Mouse (Mus musculus) E14TG2a.4 (cell line): ENCODE results near the gene Zbtb20.

ENCODE experiments used
- H3K27me3 ChIP-seq: 2 replicates; pipeline ENCODE4 v1.6.1; 2014; ENCODE audit warnings: low read length, control low read depth; ENCODE audit not compliant: insufficient read depth
- H3K36me3 ChIP-seq: 2 replicates; pipeline ENCODE4 v1.6.1; 2014; ENCODE audit warnings: low read length, control low read depth; ENCODE audit not compliant: insufficient read depth
- H3K4me1 ChIP-seq: replicated peaks from 2 replicates; pipeline ENCODE4 v1.6.1; 2014; ENCODE audit warnings: low read depth, low read length, control low read depth
- H3K4me3 ChIP-seq: replicated peaks from 2 replicates; pipeline ENCODE4 v1.5.1; 2014; ENCODE audit warnings: mild to moderate bottlenecking, low read length
- H3K9me3 ChIP-seq: 2 replicates; pipeline ENCODE4 v1.6.1; 2014; ENCODE audit warnings: low read length, control low read depth
- CTCF ChIP-seq: conservative IDR thresholded peaks from 2 replicates; pipeline ENCODE4 v1.5.1; 2014; ENCODE audit warnings: low read length
- NANOG ChIP-seq: IDR thresholded peaks from 2 replicates; pipeline ENCODE4 v1.6.1; 2014; ENCODE audit warnings: borderline replicate concordance, low read length, mixed read lengths
- POU5F1 ChIP-seq: IDR thresholded peaks from 2 replicates; pipeline ENCODE4 v1.6.1; 2014; ENCODE audit warnings: low read length, borderline replicate concordance

Gene Zbtb20

DNA sequence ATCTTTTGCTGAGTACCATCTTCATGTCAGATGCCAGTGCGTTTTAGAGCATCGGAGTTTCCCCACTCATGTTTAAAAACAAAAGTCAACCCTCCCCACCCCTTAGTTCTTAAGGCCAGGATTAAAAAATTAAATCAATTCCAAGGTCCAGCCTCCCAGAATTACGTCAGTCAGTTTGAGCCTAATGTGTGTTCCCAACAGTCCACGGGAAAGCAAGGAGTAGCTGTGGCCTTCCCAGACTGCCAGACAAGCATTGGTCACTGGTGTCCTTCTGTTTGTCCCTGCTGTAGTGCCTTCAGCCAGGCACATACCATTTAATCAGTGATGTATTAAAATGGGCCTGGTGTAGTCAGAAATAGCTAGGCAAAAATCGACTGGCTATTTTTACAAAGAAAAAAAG lies 673.1 kb downstream of the Zbtb20 start:
- H3K27me3 ChIP-seq: 0 out of 2 replicates have a peak, but pooled peaks cover 2% of the 10 kb centered on the region
- no peak for TF ChIP-seq POU5F1
- no peak for TF ChIP-seq NANOG
- no peak for TF ChIP-seq CTCF
- H3K9me3 ChIP-seq: no peaks in the 10 kb centered on the region
- H3K4me1 ChIP-seq: peaks cover 46% of the 10 kb centered on the region
- H3K36me3 ChIP-seq: no peaks in the 10 kb centered on the region
- no peak overlapping the region for H3K4me3 ChIP-seq

DNA sequence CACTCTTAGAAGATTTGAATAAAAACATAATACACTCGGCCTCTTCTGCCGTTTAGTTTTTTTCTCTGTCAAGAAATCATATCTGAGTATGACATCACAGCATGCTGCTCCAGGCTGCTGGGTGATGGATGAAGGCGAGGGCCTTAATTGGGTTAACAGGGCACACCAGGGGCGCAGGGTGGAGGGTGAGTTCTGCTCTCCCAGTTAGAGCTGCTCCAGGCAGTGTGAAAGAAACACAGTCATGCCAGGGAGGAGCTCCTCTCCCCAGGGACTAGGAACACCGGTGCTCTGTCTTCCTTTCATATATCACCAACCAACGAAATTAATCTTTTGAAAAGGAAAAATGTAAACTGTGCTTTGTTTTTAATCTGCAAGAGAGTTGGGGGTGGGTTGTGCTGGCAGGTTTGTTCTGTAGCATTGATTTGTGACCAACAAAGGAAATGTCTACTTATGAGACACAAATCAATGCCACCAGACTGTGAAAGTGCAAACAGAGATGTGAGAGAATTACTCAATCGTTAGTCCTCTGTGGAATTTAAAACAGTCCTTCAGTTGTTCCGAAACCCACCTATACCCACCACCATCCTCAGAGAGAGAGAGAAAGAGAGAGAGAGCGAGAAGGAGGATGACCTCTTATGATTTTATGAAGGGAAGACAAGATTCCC lies 673.9 kb downstream of the Zbtb20 start:
- H3K4me3 ChIP-seq: no peak overlapping the region
- peaks cover 44% of the 10 kb centered on the region for H3K4me1 ChIP-seq
- TF ChIP-seq CTCF: no peak
- TF ChIP-seq NANOG: no peak
- TF ChIP-seq POU5F1: no peak
- H3K36me3 ChIP-seq: no peaks in the 10 kb centered on the region
- 0 out of 2 replicates have a peak, but pooled peaks cover 2% of the 10 kb centered on the region for H3K27me3 ChIP-seq
- H3K9me3 ChIP-seq: no peaks in the 10 kb centered on the region

DNA sequence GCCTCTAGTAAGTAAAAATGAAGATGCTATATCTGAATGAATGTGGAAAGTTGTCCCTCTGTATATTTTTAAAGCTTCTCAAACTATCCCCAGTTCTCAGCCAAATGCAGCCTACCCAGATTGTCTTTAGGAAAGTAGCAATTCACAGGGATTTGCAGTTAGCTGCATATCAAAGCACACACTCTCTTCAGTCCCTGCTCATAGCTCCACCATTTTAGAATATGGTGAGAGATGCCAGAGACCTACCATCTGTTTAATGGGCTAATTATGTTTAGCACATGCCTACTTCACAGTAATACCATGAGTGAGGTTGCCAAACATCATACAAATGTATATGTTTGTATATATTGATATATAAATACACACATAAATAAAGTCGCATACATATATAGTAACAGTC lies 676.8 kb downstream of the Zbtb20 start:
- H3K4me3 ChIP-seq: no peak overlapping the region
- no peak for TF ChIP-seq NANOG
- H3K4me1 ChIP-seq: peaks cover 15% of the 10 kb centered on the region
- H3K9me3 ChIP-seq: no peaks in the 10 kb centered on the region
- H3K36me3 ChIP-seq: no peaks in the 10 kb centered on the region
- H3K27me3 ChIP-seq: 0 out of 2 replicates have a peak, but pooled peaks cover 2% of the 10 kb centered on the region

DNA sequence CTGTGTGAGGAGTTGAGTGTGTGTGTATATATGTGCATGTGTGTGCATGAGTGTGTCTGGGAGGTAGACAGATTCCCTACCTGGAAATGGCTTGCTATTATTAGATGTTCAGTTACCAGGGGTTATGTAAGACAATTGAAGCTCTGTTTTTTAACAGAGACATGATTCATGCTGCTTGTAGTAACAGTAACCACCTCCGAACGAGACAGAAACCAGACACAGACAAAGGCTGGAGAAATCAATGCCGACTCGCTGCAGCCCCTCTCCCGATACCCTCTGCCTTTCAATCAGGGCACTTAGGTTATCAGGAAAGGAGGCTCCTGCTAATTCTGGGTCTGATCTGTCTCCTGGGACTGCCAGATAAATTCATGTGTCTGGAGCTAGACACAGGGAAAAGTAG lies 681.7 kb downstream of the Zbtb20 start:
- H3K27me3 ChIP-seq: no peaks in the 10 kb centered on the region
- no peaks in the 10 kb centered on the region for H3K4me1 ChIP-seq
- H3K36me3 ChIP-seq: no peaks in the 10 kb centered on the region
- no peak for TF ChIP-seq NANOG
- TF ChIP-seq POU5F1: no peak
- no peak for TF ChIP-seq CTCF
- H3K4me3 ChIP-seq: no peak overlapping the region
- H3K9me3 ChIP-seq: 0 out of 2 replicates have a peak, but pooled peaks cover 7% of the 10 kb centered on the region

DNA sequence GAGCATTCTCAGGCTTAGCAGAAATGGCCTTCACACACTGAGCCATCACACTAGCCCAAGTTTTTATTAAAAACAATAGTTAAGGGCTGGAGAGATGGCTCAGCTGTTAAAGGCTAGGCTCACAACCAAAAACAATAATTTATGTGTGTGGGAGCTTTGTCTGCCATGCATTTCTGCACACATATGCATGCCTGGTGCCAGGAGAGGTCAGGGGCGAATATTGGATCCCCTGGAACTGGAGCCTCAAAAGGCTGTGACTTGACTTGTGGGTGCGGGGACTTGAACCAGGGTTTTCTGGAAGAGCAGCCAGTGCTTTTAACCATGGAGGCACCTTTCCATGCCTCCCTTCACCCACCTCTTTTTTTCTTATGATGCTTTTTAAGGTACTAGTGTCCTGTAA lies 685.6 kb downstream of the Zbtb20 start:
- Histone ChIP-seq H3K9me3 (0 out of 2 replicates have a peak, but pooled peaks cover 7% of the 10 kb centered on the region), H3K36me3 (no peaks in the 10 kb centered on the region), H3K4me3 (no peak overlapping the region), H3K27me3 (no peaks in the 10 kb centered on the region), H3K4me1 (no peaks in the 10 kb centered on the region)
- TF ChIP-seq POU5F1 (no peak), NANOG (no peak), CTCF (no peak)

DNA sequence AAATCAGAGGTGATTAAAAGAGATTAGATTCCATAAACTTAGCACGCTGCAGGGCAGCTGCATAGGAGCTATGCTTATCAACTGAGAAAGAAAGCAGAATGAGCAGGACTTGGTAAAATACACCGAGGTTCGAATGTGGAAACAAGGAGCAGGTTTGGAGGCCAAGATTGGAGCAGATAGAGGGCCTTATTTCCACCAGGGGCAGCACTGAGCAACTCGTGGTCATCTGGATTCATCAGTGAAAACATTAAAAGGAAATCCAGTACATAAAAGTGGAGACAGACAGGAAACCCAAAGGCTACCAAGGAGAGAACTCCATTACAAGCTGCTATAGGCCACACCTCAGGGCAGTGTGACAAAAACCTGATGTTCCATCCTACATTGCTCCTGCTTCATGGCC lies 686.3 kb downstream of the Zbtb20 start:
- H3K4me1 ChIP-seq: no peaks in the 10 kb centered on the region
- H3K9me3 ChIP-seq: 0 out of 2 replicates have a peak, but pooled peaks cover 7% of the 10 kb centered on the region
- TF ChIP-seq CTCF: peak; percentile 42; the same call in 1 of the 2 replicates
- TF ChIP-seq POU5F1: no peak
- H3K36me3 ChIP-seq: no peaks in the 10 kb centered on the region
- H3K4me3 ChIP-seq: no peak overlapping the region
- H3K27me3 ChIP-seq: no peaks in the 10 kb centered on the region

DNA sequence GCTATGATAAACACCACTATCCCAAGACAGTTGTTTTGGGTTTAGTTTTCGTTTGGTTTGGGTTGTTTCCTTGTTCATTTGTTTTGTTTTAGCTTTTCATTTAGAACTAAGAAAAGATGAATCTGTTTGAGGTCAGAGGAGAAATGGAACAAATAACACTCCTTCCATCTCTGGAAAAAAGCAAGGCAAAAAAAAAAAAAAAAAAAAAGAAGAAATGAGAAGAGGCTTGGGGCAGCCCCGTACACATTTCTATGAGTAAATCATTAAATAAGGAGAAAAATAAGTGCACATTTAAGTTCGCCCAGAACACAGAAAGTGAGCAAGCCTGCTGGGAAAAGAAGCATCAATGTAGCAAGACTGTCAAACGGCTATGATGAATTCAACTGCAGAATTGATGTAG lies 690.2 kb downstream of the Zbtb20 start:
- peaks cover 3% of the 10 kb centered on the region; the same call in 1 of the 2 replicates for H3K27me3 ChIP-seq
- no peaks in the 10 kb centered on the region for H3K4me1 ChIP-seq
- no peaks in the 10 kb centered on the region for H3K36me3 ChIP-seq
- H3K9me3 ChIP-seq: 0 out of 2 replicates have a peak, but pooled peaks cover 7% of the 10 kb centered on the region
- TF ChIP-seq POU5F1: no peak
- H3K4me3 ChIP-seq: no peak overlapping the region

DNA sequence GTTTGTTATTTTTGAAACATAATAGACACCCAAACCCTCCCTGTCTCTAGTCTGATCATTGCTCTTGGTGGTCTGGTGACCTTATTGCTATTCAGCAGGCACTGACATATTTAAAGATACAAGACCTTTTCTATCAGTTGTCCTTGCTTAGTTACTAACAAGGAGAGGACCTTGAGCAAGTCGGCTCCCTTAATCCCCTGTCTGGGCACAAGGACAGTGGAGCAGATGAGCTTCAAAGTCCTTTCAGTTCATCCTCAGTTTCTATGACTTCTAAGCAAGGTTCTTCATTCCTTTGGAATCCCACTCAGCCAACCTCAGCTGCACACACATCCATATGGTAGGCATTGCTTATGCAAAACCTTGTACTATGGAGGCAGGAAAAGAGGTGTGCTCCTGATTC lies 690.8 kb downstream of the Zbtb20 start:
- Histone ChIP-seq H3K4me3 (no peak overlapping the region), H3K27me3 (peaks cover 3% of the 10 kb centered on the region; the same call in 1 of the 2 replicates), H3K36me3 (no peaks in the 10 kb centered on the region), H3K4me1 (peaks cover 4% of the 10 kb centered on the region; the same call in 1 of the 2 replicates), H3K9me3 (0 out of 2 replicates have a peak, but pooled peaks cover 4% of the 10 kb centered on the region)
- TF ChIP-seq POU5F1 (no peak), CTCF (no peak), NANOG (no peak)
